Mouse (Mus musculus): ENCODE measurements at regions not wholly inside any gene's neighbourhood (a gene's known extent, or its start where the extent isn't known, plus 50 kb on each side); places are given as distances from the start of the nearest gene placed in this dataset.

GRCm38 (mm10) chr14:100348336-100349164 lies 64.1 kb upstream of the Klf12 start:
- no peak for DNase-seq

GRCm38 (mm10) chr14:100336926-100337325 lies 52.4 kb upstream of the Klf12 start:
- DNase-seq, result no peak
